Mouse (Mus musculus): ENCODE measurements at regions not wholly inside any gene's neighbourhood (a gene's known extent, or its start where the extent isn't known, plus 50 kb on each side); places are given as distances from the start of the nearest gene placed in this dataset.
A peak's percentile ranks its signal among the peaks of the same experiment; 100 is the strongest.

GRCm38 (mm10) chr1:71472691-71473090 is 58.0 kb upstream of the Abca12 start:
- intact Hi-C loops (cut with DNase I), result no loop called here
- TF ChIP-seq CTCF (IDR thresholded peaks at IDR 0.05), result no peak
- Histone ChIP-seq H3K27ac (no peak overlapping the region), H3K4me3 (no peak overlapping the region)
- no peak for DNase-seq

- Histone ChIP-seq H3K4me3 (no peak overlapping the region), H3K27ac (no peak overlapping the region)
- intact Hi-C loops (cut with DNase I), result no loop called here
- DNase-seq, result no peak
- no peak for TF ChIP-seq CTCF (IDR thresholded peaks at IDR 0.05)
These were observed 68.4 kb upstream of the Abca12 start for GRCm38 (mm10) chr1:71483149-71483548.

GRCm38 (mm10) chr1:71494576-71494975 is 62.4 kb upstream of the Atic start:
- Histone ChIP-seq H3K4me3 (no peak overlapping the region), H3K27ac (no peak overlapping the region)
- intact Hi-C loops (cut with DNase I), result no loop called here
- DNase-seq, result no peak
- no peak for TF ChIP-seq CTCF (IDR thresholded peaks at IDR 0.05)

DNA sequence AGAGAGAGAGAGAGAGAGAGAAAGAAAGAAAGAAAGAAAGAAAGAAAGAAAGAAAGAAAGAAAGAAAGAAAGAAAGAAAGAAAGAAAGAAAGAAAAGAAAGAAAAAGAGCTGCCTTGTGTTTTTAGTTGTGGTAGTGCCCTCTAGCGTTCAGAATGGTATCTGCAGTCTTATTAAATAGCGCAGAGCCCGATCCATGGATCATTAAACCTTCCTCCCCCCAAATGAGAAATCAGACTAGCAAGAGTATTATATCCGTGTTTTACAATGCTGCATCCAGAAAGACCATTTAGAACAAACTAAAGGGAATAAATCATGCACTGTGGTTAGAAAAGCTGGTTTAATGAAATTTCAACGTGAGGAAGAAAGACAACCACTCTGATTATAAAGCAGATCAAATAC is 51.1 kb upstream of the Atic start:
- intact Hi-C loops (cut with DNase I), result loop anchor here (5.0 kb wide), 1 partner anchor 616 kb away; no protein-coding TSS in a partner anchor
- no peak for DNase-seq
- peak; percentile 70 for TF ChIP-seq CTCF (IDR thresholded peaks at IDR 0.05)
- Histone ChIP-seq H3K27ac (no peak overlapping the region), H3K4me3 (no peak overlapping the region)

- no peak overlapping the region for H3K27ac ChIP-seq
- no peak overlapping the region for H3K4me3 ChIP-seq
- TF ChIP-seq CTCF (IDR thresholded peaks at IDR 0.05), result no peak
- intact Hi-C loops (cut with DNase I), result loop anchor here (5.0 kb wide), 1 partner anchor 616 kb away; no protein-coding TSS in a partner anchor
- DNase-seq, result no peak
These were observed 50.4 kb upstream of the Atic start for GRCm38 (mm10) chr1:71506534-71506933.
